ENCODE assay signal across 23 mouse cellular contexts in genomic region chr16:96724591-96724990, GRCm38 (mm10).
A peak's percentile ranks its signal among the peaks of the same experiment; 100 is the strongest.
DNase-seq lines count a peak whose midpoint lies in the region; ATAC-seq lines count a peak whose summit lies in the region.
"Had no signal": no experiment of that assay in that cellular context is flagged by ENCODE, and none has a peak within 500 bp of the region (broad histone marks: within the 10 kb centered on the region; RNA-seq: fewer than 3 reads in every experiment).

No protein-coding gene starts in this region.

- H3K9me3 ChIP-seq in hindbrain, embryonic 15.5 days: no peaks in the 10 kb centered on the region
- H3K9me3 ChIP-seq in hindbrain, embryonic 11.5 days (ENCODE audit: control insufficient read depth, low read length): no peaks in the 10 kb centered on the region
- H3K9me3 ChIP-seq in midbrain, embryonic 14.5 days (ENCODE audit: control insufficient read depth, low read length): no peaks in the 10 kb centered on the region
- H3K9me3 ChIP-seq: liver, embryonic 12.5 days had no signal

- no peaks in the 10 kb centered on the region for H3K36me3 ChIP-seq in hindbrain, embryonic 15.5 days
- no peaks in the 10 kb centered on the region for H3K36me3 ChIP-seq in hindbrain, embryonic 11.5 days (ENCODE audit: control insufficient read depth, insufficient read depth, low read length)
- no peaks in the 10 kb centered on the region for H3K36me3 ChIP-seq in midbrain, embryonic 14.5 days (ENCODE audit: control insufficient read depth, insufficient read depth, low read length)
- H3K36me3 ChIP-seq: liver, embryonic 12.5 days had no signal

- peaks cover 51% of the 10 kb centered on the region for H3K4me1 ChIP-seq in hindbrain, embryonic 15.5 days (replicated peaks)
- no peaks in the 10 kb centered on the region for H3K4me1 ChIP-seq in hindbrain, embryonic 11.5 days (replicated peaks; ENCODE audit: control insufficient read depth, insufficient read depth, low read length)
- H3K4me1 ChIP-seq in midbrain, embryonic 14.5 days (ENCODE audit: control insufficient read depth, insufficient read depth, low read length): peaks cover 45% of the 10 kb centered on the region
- H3K4me1 ChIP-seq: liver, embryonic 12.5 days had no signal

- no peak for DNase-seq in hindbrain, embryonic 11.5 days (ENCODE audit: low spot score)
- DNase-seq in Muller cell, postnatal 12 days (ENCODE audit: inconsistent ontology term): peak; percentile 3
- DNase-seq in midbrain, embryonic 14.5 days: peak; percentile 29
- DNase-seq in retina, embryonic 14.5 days (ENCODE audit: low spot score): peak; percentile 75
- DNase-seq in right cerebral cortex, postnatal 4 days: no peak
- DNase-seq in embryo, embryonic 9.5 days (ENCODE audit: extremely low spot score): no peak
- DNase-seq: adrenal gland, adult 2 months; cerebellum, adult 8-10 months; cerebellum, postnatal 25 days; gastrocnemius, adult 2 months; heart, postnatal 14 days; kidney, adult 8-10 months; layer of hippocampus, postnatal 36 days; left cerebral cortex, postnatal 4 days; liver, postnatal 0 days; lung, postnatal 36 days; thymus, postnatal 4 days had no signal

- 50% methylated on average over 5 of the region's 5 CpGs for WGBS in hindbrain, embryonic 15.5 days
- WGBS in hindbrain, embryonic 11.5 days: 72% methylated on average over 5 of the region's 5 CpGs
- WGBS in midbrain, embryonic 14.5 days: 29% methylated on average over 5 of the region's 5 CpGs

- no peak overlapping the region for H3K9ac ChIP-seq in hindbrain, embryonic 15.5 days
- no peak overlapping the region for H3K9ac ChIP-seq in hindbrain, embryonic 11.5 days (ENCODE audit: low read depth, low read length)
- no peak overlapping the region for H3K9ac ChIP-seq in midbrain, embryonic 14.5 days (replicated peaks; ENCODE audit: low read length)
- H3K9ac ChIP-seq: liver, embryonic 12.5 days; liver, postnatal 0 days had no signal

- H3K27me3 ChIP-seq in hindbrain, embryonic 15.5 days: no peaks in the 10 kb centered on the region
- H3K27me3 ChIP-seq in hindbrain, embryonic 11.5 days (ENCODE audit: control insufficient read depth, insufficient read depth, low read length): no peaks in the 10 kb centered on the region
- H3K27me3 ChIP-seq in midbrain, embryonic 14.5 days (ENCODE audit: control insufficient read depth, insufficient read depth, low read length): no peaks in the 10 kb centered on the region

- no peak overlapping the region for H3K4me3 ChIP-seq in hindbrain, embryonic 15.5 days
- no peak overlapping the region for H3K4me3 ChIP-seq in hindbrain, embryonic 11.5 days (ENCODE audit: low read depth, low read length)
- H3K4me3 ChIP-seq in midbrain, embryonic 14.5 days (replicated peaks; ENCODE audit: low read depth, low read length): no peak overlapping the region
- H3K4me3 ChIP-seq: gastrocnemius, adult 2 months; liver, embryonic 12.5 days had no signal

- no peak for ATAC-seq in hindbrain, embryonic 15.5 days (ENCODE audit: low FRiP score, low read depth)
- ATAC-seq in hindbrain, embryonic 11.5 days (ENCODE audit: low FRiP score): no peak
- no peak for ATAC-seq in midbrain, embryonic 14.5 days (ENCODE audit: low FRiP score, low TSS enrichment)
- ATAC-seq: activated CD4-positive, CD25-positive, alpha-beta regulatory T cell, adult 4 months; CD4-positive, CD25-positive, alpha-beta regulatory T cell, adult 4 months; intestine, embryonic 16.5 days; liver, embryonic 12.5 days; liver, postnatal 0 days had no signal

- peak overlapping the region; percentile 74 for H3K27ac ChIP-seq in hindbrain, embryonic 15.5 days (replicated peaks)
- no peak overlapping the region for H3K27ac ChIP-seq in hindbrain, embryonic 11.5 days (ENCODE audit: low read depth, low read length)
- peak overlapping the region; percentile 83 for H3K27ac ChIP-seq in midbrain, embryonic 14.5 days (replicated peaks; ENCODE audit: low read depth, low read length)
- H3K27ac ChIP-seq: gastrocnemius, adult 2 months; kidney, postnatal 0 days; liver, embryonic 12.5 days had no signal

- H3K4me2 ChIP-seq in hindbrain, embryonic 15.5 days: no peak overlapping the region
- H3K4me2 ChIP-seq in hindbrain, embryonic 11.5 days (replicated peaks; ENCODE audit: low read depth, low read length): no peak overlapping the region
- H3K4me2 ChIP-seq in midbrain, embryonic 14.5 days (ENCODE audit: low read length): no peak overlapping the region
- H3K4me2 ChIP-seq: liver, embryonic 12.5 days had no signal

Comparison
In these comparisons a context has a peak if more than half of its experiments do, and no peak if none do; other contexts are left out.
1. DNase-seq: peak in Muller cell, postnatal 12 days (single experiment), midbrain, embryonic 14.5 days (single experiment) and retina, embryonic 14.5 days (single experiment); none in hindbrain, embryonic 11.5 days (single experiment), right cerebral cortex, postnatal 4 days (single experiment) and embryo, embryonic 9.5 days (single experiment).